Mouse (Mus musculus): ENCODE results near the gene Plxnb2.

DNA sequence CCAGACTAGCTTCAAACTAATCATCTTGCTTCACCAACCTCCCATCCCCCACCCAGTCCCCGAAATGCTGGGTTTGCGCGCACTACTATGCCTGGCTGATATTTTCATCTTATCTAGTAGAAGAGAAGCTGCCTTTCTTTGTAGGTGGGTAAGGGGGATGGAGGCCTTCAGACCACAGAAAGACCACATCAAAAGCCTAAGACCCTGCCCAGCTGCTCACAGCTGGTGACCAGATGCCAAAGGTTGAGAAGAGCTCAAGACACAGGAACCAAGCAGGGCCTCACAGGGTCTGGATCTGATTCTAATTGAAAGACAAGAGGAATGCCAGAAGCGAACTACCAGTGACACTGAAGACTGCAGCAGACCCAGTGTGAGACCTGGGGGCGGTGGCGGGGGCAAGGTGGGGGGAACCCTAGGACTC, 14.7 kb upstream of the Plxnb2 start:
- no peak for TF ChIP-seq CTCF (IDR thresholded peaks at IDR 0.05; ENCODE audit: control insufficient read depth, insufficient read depth, insufficient read length)
- no peak for TF ChIP-seq MYOD1 (IDR thresholded peaks at IDR 0.05; ENCODE audit: control insufficient read depth, insufficient read length, low read depth)
- no peak for TF ChIP-seq USF1 (IDR thresholded peaks at IDR 0.05; ENCODE audit: low read depth)
- TF ChIP-seq MAX (IDR thresholded peaks at IDR 0.05) = no peak
- no peak for TF ChIP-seq CEBPB (IDR thresholded peaks at IDR 0.05; ENCODE audit: low read depth)
- no peak for TF ChIP-seq MYOG (IDR thresholded peaks at IDR 0.05; ENCODE audit: control insufficient read depth, extremely low read depth, insufficient read length)
- TF ChIP-seq FOSL1 (IDR thresholded peaks at IDR 0.05; ENCODE audit: insufficient read depth, low read length, poor library complexity, severe bottlenecking) = no peak
